Mouse (Mus musculus): ENCODE measurements around the gene Dbndd2. TPM values are rescaled to one million over a fixed set of nuclear protein-coding genes. Genes with fewer than 3 reads are reported as not detected.

The Dbndd2 gene
- polyA plus RNA-seq, 1 experiment, result 30.2 TPM

- TF ChIP-seq GATA1 (IDR thresholded peaks at IDR 0.05; ENCODE audit: low read length), result peak; percentile 74
Measured at GRCm38 (mm10) chr2:164466787-164467186, 19.1 kb upstream of the Dbndd2 start.

- TF ChIP-seq GATA1 (IDR thresholded peaks at IDR 0.05; ENCODE audit: low read length), result no peak
Measured at GRCm38 (mm10) chr2:164470254-164470653, 15.7 kb upstream of the Dbndd2 start.

- no peak for TF ChIP-seq GATA1 (IDR thresholded peaks at IDR 0.05; ENCODE audit: low read length)
Measured at GRCm38 (mm10) chr2:164473624-164474023, 12.3 kb upstream of the Dbndd2 start, which contains the start of gene Trp53tg5. Trp53tg5 (minus strand) TSS chr2:164473724.

- no peak for TF ChIP-seq GATA1 (IDR thresholded peaks at IDR 0.05; ENCODE audit: low read length)
Measured at GRCm38 (mm10) chr2:164486258-164487114, 580 bp downstream of the Dbndd2 start.

GRCm38 (mm10) chr2:164487115-164487527, 1.2 kb downstream of the Dbndd2 start:
- no peak for TF ChIP-seq GATA1 (IDR thresholded peaks at IDR 0.05; ENCODE audit: low read length)

DNA sequence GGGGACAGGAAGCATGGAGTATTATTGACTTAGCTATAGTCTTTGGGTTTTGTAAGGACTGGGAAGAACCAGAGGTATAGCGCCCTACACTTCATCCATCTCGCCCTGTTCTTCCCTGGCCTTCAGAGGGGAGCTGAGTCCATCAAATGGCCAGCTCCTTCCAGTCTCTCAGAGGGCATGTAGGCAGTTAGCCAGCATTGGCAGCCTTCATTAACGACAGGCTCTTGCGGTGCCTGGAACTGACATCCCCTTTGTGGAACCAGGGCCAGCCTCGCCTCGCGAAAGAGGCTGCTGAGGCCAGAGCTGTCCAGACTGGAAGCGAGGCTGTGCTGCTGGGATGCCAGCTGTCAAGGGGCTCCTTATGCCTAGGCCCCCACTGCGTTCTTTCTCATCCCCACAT, 1.9 kb downstream of the Dbndd2 start:
- TF ChIP-seq GATA1 (IDR thresholded peaks at IDR 0.05; ENCODE audit: low read length), result no peak

DNA sequence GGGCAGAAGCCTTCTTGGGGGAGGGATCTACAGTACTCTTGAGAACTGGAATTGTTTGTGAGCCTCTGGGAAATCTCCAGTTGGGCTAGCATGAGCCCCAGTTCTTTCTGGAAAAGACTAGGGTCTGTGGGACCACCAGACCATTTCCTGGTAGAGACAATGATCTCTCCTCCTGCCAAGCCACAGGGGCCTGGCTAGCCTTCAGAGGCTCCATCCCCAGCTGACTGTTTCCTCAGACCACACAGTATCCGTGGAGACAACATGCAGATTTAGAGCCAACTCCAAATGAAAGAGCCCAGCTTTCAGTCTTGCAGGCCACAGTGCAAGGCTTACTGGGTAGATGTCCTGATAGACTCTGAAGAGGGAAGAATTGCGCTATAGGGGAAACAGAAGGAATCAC, 8.2 kb downstream of the Dbndd2 start:
- no peak for TF ChIP-seq GATA1 (IDR thresholded peaks at IDR 0.05; ENCODE audit: low read length)

DNA sequence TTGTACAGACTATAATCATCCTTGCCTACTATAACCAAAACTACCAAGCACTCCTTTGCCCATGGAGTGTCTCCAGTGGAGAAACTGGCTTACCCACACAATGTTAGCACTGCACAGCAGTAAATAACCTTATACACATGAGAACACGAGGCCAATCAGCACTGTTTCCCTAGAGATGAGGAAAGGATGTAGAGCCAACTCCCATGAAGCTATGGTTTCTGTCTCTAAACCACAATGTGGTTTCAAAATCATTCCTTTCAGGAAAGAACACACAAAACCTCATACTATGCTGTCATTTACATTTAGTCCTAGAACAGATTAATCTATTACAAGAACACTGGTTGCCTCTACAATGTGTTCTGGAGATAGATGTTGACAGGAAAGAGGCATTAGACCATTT, 10.4 kb downstream of the Dbndd2 start:
- no peak for TF ChIP-seq GATA1 (IDR thresholded peaks at IDR 0.05; ENCODE audit: low read length)

DNA sequence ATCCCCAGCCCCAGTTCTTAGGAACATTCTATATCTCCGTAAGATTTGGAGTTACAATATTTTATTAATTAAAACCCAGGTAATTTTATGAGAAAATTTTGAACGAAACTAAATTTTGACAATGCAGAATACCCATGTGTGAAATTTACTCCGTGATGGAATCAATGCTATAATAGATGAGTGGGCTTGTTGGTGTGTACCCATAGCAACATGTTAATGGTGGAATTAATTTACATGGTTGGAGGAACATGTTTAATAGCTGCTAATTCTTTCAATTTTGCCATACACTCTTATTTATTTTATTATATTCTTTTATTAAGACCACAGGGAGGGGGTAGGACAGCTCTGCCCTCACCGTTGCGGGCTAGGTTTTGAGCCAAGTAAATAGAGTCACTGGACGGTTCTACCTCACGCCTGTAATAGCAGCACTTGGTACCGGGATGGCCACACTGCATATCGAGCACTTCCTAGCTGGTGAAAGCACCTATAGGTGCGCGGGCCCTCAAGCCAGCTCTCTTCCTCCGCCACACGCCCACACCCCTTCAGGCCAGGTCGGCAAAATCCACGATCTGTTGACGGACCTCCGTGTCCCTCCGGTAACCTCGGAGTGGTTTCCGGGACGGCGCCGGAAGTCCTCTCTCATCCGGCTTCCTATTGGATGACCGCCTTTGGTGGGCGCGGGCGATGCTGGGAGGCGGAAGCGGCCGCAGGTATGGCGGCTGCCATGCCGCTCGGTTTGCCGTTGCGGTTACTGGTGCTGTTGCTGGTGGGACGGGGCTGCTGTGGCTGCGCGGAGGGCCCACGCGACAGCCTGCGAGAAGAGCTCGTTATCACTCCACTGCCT, 11.2 kb downstream of the Dbndd2 start, which contains the start of gene Pigt:
Gene Pigt, plus strand, starts transcription at position 674 of the 844 bp plus-strand sequence.
- no peak for TF ChIP-seq GATA1 (IDR thresholded peaks at IDR 0.05; ENCODE audit: low read length)

DNA sequence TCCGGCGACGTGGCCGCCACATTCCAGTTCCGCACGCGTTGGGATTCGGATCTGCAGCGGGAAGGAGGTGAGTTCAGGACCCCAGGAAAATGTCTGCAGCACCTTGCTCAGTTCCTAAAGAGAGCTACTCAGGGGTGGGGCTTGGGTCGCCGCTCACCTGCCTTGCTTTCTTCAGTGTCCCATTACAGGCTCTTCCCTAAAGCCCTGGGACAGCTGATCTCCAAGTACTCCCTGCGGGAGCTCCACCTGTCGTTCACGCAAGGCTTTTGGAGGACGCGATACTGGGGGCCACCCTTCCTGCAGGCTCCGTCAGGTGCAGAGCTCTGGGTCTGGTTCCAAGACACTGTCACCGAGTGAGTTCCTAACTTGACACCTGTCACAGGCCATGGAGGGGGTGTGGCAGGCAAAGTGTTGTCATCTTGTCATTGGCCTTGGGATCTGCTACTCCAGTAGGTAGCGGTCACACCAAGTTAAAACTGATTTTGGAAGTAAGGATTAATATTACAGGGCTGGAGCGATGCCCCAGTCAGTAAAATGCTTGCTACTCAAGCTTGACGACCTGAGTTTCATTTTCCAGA, 11.9 kb downstream of the Dbndd2 start:
- no peak for TF ChIP-seq GATA1 (IDR thresholded peaks at IDR 0.05; ENCODE audit: low read length)

- no peak for TF ChIP-seq GATA1 (IDR thresholded peaks at IDR 0.05; ENCODE audit: low read length)
Measured at GRCm38 (mm10) chr2:164499317-164499716, 13.4 kb downstream of the Dbndd2 start.

GRCm38 (mm10) chr2:164500511-164500910, 14.6 kb downstream of the Dbndd2 start:
- no peak for TF ChIP-seq GATA1 (IDR thresholded peaks at IDR 0.05; ENCODE audit: low read length)

GRCm38 (mm10) chr2:164504919-164505318, 19.0 kb downstream of the Dbndd2 start:
- no peak for TF ChIP-seq GATA1 (IDR thresholded peaks at IDR 0.05; ENCODE audit: low read length)

- no peak for TF ChIP-seq GATA1 (IDR thresholded peaks at IDR 0.05; ENCODE audit: low read length)
Measured at GRCm38 (mm10) chr2:164505619-164506347, 19.9 kb downstream of the Dbndd2 start.

GRCm38 (mm10) chr2:164507811-164508210, 21.9 kb downstream of the Dbndd2 start:
- TF ChIP-seq GATA1 (IDR thresholded peaks at IDR 0.05; ENCODE audit: low read length), result no peak

Measured in G1E-ER4 (cell line).